Mouse (Mus musculus): ENCODE data around the gene Erc2.
"Not testable (repeated sequence)": the region's sequence is repeated elsewhere in the genome, so short reads cannot be mapped to it uniquely, and the experiment has no call there.

- not testable (repeated sequence) for TF ChIP-seq POLR2A (IDR thresholded peaks at IDR 0.05; ENCODE audit: low read depth, low read length); MEF2A (IDR thresholded peaks at IDR 0.05; ENCODE audit: borderline replicate concordance, low read depth, low read length); MAFK (IDR thresholded peaks at IDR 0.05; ENCODE audit: insufficient replicate concordance, low read length); RAD21 (IDR thresholded peaks at IDR 0.05; ENCODE audit: low read depth, low read length); CTCF (conservative IDR thresholded peaks at IDR 0.05 in 1 of 2, IDR thresholded peaks at IDR 0.05 in 1 of 2; ENCODE audit: low read depth in 2 of 2, low read length in 2 of 2); ZNF384 (IDR thresholded peaks at IDR 0.05; ENCODE audit: low read depth, low read length); POLR2AphosphoS2 (IDR thresholded peaks at IDR 0.05; ENCODE audit: low read depth, low read length)
These were observed 264.1 kb downstream of the Erc2 start for GRCm38 (mm10) chr14:27886337-27886736.

Measured in CH12.LX (cell line).